Mouse (Mus musculus) embryo, embryonic 11 days (tissue): ENCODE results near the gene Agtr1a.

Source experiments
- DNase-seq: peaks from one replicate; pipeline ENCODE4 v3.0.0-alpha.2; 2015

The Agtr1a gene

DNA sequence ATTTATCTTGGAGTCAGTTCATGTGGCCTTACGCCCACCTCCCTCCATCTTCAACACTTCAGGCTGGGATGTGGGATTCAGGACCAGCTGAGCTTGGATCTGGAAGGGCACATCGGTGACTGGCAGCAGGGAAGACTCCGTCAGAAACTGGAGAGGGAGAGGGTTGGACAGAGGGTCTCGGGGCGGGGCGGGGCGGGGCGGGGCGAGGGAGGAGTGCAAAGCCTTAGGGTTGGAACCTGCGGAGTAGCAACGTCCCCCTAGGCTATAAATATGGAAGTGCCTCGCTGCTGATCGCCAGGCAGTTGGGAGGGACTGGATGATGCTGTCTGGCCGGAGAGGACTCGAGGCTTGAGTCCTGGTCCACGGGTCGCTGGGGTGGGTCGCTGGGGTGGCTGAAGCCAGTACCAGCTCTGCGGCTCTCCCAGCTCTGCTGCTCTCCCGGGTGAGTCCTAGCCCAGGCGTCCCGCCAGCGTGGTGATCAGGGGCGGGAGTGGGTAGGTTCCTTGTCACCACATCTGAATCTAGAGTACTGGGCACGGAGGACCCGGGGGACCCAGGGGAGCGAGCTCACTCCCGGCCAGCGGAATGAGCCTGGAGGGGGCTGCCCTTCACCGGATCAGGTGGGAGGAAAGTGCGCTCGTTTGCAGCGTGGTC is at the start of gene Agtr1a:
Agtr1a (plus strand) TSS at position 294 of the 654 bp plus-strand sequence.
- peak; percentile 75 for DNase-seq

DNA sequence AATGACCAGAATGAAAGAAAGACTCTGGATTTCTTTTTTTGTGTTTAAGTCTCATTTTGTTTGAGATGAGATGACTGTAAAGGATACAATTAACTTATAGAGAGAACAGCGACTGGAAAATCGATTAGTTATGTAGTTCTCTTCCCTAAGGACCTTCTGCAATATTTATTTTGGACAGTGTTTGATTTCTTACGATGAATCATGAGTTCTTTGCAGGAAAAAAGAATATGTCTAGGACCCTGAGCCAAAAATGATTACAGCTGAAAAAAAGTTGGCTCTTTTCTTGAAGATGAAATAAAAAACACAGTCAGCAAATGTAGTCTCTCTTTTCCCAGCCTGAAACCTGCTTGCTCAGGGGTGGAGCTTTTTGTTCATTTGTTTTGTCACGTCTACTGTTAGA is 26.0 kb upstream of the Agtr1a start:
- DNase-seq, result no peak

DNA sequence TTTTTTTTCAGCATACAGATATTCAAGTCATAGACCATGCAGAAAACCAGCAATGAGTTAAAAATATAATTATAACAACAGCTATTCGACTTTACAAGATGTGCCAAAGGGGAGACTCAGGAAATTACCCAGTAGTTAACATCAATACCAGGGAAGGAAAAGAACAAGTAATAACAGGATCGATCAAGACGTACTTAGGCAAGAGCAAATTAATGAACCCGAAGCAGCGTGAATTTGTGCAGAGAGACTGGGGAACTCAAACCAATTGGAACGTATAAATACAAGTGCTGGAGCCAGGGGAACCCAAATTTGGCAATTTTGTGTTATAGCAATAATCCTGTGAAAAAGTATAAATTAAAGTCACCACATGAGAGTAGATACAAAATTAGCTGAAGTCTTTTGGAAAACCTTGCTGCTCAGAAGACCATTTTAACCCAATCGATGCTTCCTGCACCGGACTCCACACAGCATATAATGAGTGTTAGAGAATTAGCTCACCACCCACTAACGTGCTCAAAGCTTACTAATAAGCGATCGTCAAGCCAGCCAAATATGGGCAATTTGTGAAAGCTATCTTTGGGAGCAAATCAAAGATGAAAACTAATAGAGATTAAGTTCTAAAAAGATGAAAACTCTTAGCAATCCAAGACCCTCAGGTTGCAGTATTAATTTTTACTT is 11.4 kb upstream of the Agtr1a start:
- DNase-seq, result no peak

DNA sequence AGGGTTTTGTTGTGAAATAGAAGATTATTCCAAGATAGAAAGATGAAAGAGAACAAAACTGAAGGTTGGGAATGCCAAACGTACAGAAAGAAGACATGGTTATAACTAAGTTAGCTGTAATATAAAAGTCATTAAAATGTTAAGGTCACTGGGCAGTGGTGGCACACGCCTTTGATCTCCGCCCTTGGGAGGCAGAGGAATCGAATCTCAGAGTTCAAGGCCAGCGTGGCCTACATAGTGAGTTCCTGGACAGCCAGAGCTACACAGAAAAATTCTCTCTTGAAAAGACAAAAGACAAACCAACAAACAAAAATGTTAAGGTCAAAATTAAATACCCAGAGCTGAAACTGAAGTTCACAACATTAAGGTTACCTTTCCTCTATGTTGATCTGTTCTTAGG is 5.2 kb upstream of the Agtr1a start:
- no peak for DNase-seq

DNA sequence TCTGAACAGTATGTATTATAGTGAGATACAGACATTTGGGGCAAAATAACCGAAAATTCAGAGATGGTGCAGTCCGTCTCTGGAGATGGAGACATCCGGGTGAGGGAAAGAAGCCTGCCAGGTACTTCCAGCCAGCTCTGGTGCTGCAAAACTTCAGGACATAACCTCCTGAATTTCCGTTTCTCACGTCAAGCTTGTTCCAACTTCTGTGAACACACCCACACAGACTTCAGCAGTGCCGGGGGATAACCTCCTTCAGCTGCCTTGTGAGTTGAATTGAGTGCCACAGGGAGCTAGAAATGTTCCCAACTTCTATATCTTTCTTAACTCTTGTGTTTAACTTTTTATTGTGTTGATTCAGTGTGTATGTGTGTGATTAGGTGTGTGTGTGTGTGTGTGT is 4.4 kb upstream of the Agtr1a start:
- no peak for DNase-seq

DNA sequence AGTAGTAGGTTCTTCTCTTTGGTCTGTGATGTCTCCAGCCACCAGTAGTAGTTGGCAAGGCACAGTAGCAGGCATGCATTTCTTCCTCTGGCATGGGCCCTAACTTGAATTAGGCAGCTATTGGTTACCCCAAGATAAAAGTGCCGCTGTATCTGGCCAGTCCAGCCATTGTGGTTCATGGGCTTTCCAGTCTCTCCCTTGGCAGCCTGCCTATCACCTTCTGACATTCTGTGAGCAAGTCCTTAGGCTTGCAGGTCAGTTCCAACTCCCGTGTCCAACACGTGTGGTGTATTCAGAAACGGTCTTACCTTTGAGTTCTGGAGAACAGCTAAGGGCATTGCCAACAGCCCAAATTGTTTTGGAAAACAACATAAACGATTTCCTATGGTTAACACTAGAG is 3.7 kb upstream of the Agtr1a start:
- no peak for DNase-seq

DNA sequence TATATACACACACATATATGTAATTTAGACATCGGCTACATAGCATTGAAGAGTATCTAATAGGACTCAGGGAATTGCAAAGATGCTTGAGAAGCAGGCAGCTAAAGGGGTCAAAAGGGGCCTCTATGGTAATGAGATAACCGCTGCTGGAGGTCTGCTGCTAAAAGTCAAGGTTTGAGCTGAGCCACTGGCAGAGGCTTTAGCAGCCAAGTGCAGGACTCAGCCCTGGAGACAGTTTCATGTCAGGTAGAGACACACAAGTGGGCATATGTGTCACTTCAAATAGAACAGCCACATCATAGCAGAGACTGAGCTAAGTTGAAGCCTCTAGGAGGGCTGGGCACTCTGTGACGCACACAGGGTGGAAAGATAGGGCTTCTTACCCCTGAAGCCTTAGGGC is 1.6 kb upstream of the Agtr1a start:
- DNase-seq, result no peak

DNA sequence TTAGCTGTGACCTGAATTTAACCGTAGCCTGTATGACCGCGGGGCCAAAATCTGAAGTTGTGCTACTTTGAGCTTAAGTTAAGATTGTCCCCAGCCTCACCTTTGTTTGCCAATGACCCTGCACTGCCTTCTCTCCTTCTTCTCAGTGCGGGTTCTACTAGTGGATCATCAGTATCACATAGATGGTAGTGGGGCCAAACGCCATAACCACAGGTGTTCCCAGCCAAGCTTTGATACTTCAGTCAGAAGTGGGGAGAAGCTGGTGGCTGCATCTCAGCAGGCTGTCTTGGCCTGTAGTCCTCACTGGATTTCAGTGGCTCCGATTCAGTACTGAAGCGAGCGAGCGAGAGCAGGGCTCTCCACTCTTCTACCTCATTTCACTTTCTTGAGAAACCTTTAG is 672 bp downstream of the Agtr1a start:
- DNase-seq, result no peak

DNA sequence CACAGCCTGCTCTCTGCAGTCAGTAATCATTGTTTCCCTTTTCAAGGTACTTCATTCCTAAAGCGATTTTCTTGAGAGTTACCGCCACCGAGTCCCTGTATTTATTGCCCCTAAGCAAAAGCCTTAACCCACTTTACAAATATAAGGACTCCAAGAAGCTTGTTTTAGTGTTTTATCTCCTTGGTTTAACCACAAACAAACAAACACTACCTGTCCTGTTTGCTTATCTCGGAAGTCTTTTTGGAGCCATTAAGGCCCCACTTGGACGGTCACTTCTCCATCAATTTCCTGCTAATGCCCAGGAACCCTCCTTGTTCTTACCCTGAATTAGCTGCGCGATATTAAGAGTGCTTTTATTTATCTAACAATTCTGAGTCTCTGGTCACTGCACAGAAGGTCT is 1.4 kb downstream of the Agtr1a start:
- DNase-seq, result no peak

DNA sequence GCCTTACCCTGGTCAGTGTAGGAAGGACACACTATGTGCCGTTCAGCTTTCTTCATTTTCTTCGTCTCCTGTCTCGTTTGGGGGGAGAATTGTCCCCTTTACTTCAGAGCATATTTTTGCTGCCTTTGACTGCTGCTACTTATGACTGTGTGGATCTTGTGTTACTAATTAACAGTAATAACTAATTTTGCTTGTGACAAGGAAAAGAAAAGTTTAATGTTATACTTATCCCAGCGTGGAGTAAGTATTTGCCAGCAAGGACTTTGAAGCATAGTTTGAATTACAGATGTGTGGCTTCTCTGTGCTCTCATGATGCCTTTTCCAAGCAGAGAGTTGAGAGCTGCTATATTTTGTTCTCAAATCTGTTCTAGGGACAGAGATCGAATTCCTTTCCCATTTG is 2.3 kb downstream of the Agtr1a start:
- no peak for DNase-seq

DNA sequence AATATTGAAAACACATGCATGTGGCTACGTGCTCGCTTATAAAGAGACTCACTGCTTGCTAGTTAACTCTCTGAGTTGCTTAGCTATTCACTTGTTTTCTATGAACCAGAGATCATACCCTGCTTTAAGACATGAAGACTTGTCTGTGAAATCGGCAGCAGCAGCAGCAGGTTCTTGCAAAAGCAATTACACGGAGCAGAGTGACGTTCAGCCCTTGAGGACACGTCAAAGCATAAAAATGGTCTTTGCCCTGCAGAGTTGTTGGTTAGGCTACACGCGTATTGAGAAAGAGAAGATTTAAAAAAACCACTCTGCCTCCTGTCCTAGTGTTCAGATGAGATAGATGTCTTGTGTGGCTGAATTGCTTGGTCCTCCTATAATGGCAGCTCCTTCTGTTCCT is 3.7 kb downstream of the Agtr1a start:
- no peak for DNase-seq

DNA sequence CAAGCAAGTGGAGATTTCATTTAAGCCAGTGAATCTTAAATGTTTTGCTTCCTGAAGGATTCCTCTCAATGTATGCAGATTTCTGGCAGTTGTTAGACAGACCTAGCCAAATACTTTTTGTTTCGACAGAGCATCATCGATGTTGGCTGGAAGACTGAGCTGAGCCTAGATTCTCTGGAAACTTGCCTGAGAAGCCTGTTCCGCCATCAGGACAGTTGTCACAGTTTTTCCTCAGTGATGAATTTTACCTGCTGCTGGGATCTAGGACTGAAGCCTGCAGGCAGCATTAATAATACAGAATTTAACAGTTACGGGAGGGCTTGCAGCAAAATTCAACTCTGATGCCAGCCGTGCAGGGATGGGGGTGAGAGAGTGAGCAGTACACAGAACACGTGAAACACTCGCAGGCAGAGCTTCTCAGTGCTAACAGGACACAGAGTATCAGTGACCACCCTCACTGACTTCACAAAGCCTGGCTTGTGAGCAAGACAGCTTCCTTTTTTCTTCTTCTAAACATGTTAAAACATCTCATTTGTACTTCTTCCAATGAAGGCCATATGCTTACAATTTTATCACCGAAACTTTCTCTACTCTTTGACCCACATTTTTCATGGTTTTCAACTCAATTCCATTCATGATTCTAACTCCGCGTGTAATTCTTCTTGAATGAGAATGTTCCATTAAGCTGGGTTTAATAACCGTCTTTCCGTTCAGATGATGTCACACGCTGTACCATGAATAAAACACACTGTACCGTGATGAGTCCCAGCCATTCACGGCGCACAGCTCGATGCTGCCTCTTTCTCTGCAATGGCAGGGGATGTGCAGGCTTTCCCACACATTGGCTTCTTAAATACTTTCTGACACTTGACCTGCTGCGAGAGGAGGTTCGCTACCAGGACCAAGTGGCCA is 6.0 kb downstream of the Agtr1a start:
- DNase-seq, result no peak

DNA sequence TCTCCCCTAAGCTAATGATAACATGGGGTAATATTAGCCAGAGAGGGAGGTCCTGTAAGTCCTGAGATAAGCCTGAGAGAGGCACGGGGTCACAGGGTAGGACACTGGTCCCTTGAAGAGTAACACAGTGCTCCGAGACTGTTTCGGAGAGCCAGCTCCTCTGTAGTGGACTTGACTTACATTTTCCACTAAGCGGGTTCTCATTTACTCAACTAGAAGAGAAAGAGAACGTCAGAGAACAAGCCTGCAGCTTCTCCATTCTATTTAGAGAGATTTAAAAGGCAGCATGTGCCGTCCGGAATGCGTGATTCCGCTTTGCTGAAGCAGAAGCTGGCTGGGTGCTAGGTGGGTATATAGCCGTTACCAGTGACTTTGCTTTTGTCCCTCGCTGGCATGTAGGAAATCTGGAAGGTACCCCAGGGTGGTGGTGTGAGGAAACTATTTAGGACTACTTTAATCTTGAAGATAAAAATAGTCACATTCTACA is 9.2 kb downstream of the Agtr1a start:
- no peak for DNase-seq

DNA sequence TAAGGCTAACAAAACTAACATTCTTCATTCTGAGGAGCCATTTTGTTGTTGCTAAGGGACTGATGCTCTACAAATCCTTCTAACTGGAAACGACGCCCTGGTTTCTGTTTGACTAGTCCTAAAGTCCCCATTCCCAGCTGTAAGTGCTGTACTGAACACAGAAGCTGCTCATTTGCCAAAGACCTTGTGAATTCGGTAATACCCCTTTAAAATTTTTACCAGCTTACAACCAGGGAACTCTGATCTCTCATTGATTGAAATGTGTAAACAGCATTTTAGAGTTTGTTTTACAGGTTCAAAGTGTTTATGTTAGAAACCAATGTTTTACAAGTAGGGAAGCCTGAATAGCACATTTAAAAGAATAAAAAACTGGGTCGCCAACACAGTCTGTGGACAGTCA is 10.6 kb downstream of the Agtr1a start:
- no peak for DNase-seq

DNA sequence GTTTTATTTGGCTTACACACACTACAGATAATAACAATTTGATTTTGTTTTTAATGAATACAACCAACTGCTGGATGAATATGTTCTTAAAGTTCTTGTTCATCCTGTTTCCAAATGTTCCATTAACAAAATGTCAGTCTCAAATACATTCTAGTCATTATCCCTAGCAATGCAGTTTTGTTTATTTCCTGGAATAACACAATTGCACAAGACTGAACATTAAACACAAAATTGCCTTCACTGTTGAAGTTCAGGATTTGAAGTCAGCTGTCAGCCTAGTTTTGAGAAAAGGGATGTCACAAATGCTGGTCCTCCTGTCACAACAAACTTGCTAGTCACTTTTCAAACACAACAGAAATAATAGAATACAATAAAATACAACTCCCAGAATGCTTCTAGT is 12.1 kb downstream of the Agtr1a start:
- no peak for DNase-seq

DNA sequence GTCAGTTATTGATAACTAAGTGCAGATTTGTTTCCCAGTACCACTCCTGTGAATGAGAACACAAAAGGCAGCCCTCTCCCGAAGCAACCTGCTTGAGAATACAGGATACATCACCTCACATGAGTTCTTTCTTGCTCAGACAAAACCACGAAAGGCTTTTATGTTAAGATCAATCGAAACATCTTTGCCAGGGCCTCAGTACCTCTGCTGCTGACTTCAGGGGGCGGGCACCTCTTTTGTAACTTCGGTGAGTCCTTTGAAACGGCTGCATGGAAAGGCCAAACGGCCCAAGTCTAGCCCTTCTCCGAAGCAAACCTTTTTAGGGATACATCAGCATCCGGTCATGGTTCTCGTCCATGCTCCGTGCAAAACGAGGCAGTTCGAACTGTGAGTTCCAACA is 15.7 kb downstream of the Agtr1a start:
- no peak for DNase-seq

DNA sequence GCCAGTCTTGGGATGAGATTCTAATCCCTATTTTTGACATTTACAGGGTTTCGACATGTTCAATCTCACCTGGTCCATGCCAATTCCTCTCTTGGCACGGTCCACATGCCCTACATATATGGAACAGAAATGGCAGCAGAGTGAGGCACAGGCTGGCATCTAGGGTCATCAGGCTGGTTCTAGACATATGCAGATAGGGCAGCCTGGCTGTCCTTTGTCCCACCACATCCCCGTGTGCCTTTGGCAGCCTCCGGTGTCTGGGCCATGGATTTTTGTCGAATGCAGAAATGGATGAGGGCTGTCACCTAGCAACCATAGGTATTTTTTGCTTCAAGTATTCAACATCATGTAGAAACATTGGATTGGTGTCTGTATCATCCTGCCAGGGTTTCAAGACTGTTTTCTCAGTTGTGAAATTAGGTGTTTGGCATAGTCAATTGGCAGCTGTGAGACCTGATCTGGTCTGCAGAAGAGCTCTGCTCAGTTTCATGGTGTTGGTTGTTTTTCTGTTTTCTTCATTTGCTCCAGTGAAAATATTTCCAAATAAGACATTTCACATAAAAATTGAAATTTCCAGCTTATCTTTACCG is 18.8 kb downstream of the Agtr1a start:
- no peak for DNase-seq

DNA sequence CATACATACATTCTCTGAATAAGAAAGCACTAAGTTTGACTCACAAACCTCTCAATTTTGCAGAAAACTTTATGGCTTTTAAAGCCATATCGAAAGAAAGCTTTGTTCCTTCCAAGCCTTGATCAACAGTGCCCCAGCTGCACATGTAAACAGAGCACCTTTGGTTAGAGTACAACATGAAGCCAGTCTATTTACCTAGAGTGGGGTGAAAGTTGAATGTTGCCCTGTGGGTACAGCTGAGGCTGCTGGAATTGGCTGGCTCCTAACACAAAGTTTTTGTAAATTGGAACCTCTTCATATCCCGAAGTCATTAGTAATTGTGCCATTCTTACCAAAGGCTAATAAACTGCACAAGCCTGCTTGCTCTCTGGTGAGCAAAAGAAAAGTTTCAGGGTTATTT is 19.7 kb downstream of the Agtr1a start:
- no peak for DNase-seq

DNA sequence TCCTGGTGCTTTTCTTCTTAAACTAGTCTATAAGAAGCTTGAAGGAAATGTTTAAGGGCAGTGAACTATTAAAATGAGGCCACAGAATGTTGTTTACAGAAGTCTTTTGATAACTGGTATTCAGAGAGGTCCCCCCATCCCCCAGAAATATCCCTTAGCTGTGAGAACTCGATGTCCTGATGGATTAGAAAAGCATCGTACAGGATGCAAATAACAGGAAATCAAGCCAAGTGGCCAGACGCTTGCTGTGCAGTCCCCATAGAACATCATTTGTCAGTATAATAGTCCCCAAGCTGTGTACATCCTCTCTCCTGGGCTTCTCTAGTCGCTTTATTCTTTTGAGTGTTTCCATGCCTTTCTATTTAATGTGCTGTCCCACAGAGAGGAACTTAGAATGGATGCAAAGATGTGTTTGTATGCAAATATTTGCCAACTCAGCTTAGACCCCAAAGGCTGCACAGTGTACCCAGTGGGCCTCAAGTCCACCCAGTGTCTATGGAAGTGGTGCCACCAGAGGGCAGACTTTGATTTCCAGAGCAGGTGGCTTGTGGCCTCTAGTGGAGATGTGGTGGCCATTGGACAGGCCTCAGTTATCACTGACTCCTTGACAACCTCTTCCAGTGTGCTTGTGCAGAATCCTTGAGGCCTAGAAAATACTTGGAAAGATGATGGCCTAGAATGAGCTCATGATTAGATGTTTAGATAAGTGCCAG is 22.4 kb downstream of the Agtr1a start:
- peak; percentile 23 for DNase-seq

DNA sequence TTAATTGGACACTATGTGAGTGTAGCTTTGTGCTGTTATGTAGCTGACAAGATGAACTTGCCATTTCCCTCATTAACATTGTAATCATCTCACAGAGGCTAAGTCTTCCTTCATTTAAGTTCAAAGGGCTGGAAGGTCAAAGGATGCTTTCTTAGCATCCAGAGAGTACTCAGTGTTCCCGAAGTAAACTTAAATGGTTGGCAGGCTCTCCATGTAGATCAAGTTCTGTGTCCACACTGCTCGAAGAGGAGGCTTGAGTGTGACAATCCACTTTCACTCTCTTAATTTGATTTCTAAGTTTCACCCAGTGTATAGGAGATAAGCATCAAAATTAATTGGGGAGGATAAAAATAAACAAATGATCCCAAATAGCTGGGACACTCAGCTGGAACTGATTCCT is 23.6 kb downstream of the Agtr1a start:
- DNase-seq, result no peak

DNA sequence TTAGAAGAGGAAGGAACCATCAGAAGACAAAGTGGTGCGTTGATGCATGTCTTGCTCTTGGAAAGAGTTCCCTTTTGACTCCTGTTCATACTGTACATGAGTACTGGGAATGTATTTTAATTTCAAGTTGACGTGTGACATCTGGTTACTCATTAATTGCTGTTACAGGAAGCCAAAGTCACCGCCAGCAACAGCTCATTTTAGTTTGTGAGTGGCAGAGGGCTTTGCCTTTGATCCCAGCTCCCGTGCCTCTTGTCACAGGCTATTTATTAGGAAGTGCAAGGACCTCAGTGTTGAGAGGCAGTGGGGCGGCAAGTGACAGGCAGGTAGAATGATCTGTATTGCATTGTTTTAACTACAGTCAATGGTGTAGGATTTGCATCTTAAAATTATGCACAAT is 24.8 kb downstream of the Agtr1a start:
- DNase-seq, result no peak

DNA sequence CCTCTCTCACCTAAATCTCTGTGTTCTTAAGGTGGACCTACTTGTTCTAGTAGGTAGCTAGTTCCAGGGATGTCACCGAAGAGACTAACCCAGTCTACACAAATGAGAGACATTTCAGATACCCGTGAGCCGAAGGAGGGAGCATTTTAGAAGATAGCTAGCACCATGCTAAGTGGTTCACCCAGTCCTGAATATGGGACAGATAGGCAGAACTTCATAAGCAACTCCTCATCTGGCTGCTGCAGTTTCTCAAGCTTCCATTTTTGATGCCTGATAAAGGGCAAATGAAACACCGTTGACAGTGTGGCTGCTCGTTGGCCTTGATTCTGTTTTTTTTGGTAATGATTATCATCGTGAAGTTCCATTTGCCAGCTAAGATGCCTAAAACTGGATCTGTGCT is 25.8 kb downstream of the Agtr1a start:
- DNase-seq, result no peak
